Mouse (Mus musculus) B cell, adult (primary cell): ENCODE data around the gene E130309D02Rik. TPM values are rescaled to one million over a fixed set of nuclear protein-coding genes. Genes with fewer than 3 reads are reported as not detected.

Experiments
- total RNA-seq: library from RNA; stranded (reverse); gene quantifications from 4 replicates; pipeline ENCODE4 v1.2.4, GENCODE M21; 2023; ENCODE audit not compliant: inconsistent age

The E130309D02Rik gene
- total RNA-seq: 36.4 to 39.9 TPM (median 37.3 TPM) in 4 replicates

GRCm38 (mm10) chr5:143314730-143315513 is at the start of gene E130309D02Rik:
Gene E130309D02Rik (minus strand): TSS chr5:143315360.

GRCm38 (mm10) chr5:143356686-143357388 is 41.7 kb upstream of the E130309D02Rik start, which contains the start of gene Grid2ip:
Gene Grid2ip (plus strand): TSS chr5:143357338.

GRCm38 (mm10) chr5:143328690-143329495 is 13.7 kb upstream of the E130309D02Rik start, which contains the start of gene Zdhhc4:
Gene Zdhhc4 (minus strand): TSS chr5:143329256.

GRCm38 (mm10) chr5:143293404-143293803 is 21.8 kb downstream of the E130309D02Rik start, which contains the start of gene Zfp853:
Gene Zfp853 (minus strand): TSS chr5:143293623.

GRCm38 (mm10) chr5:143269363-143270150 is 45.6 kb downstream of the E130309D02Rik start, which contains the start of gene Zfp316:
Gene Zfp316 (minus strand): TSS chr5:143270022.

Other genes with a start within 250 kb of the E130309D02Rik start
- gene Rnf216, start 202.4 kb downstream of the E130309D02Rik start, total RNA-seq: 107 to 128 TPM (median 117 TPM) in 4 replicates
- gene Olfr718-ps1, start 167.8 kb downstream of the E130309D02Rik start, total RNA-seq: 0.15 to 0.26 TPM (median 0.22 TPM) in 4 replicates
- gene Rbak, start 134.6 kb downstream of the E130309D02Rik start, total RNA-seq: 11.0 to 15.9 TPM (median 12.8 TPM) in 4 replicates
- gene Spdye4b, start 134.3 kb downstream of the E130309D02Rik start, total RNA-seq: not detected in 4 replicates
- not detected in 4 replicates for gene Spdye4a, start 88.5 kb downstream of the E130309D02Rik start, total RNA-seq
- 22.0 to 31.4 TPM (median 25.4 TPM) in 4 replicates for gene Zfp12, start 80.2 kb downstream of the E130309D02Rik start, total RNA-seq
- gene Zfp316, start 45.3 kb downstream of the E130309D02Rik start, total RNA-seq: 4.7 to 7.9 TPM (median 5.9 TPM) in 4 replicates
- gene Zfp853, start 21.7 kb downstream of the E130309D02Rik start, total RNA-seq: 0.51 to 0.80 TPM (median 0.59 TPM) in 4 replicates
- gene Zdhhc4, start 13.9 kb upstream of the E130309D02Rik start, total RNA-seq: 51.9 to 66.5 TPM (median 60.9 TPM) in 4 replicates
- gene Grid2ip, start 42.0 kb upstream of the E130309D02Rik start, total RNA-seq: not detected in 4 replicates
- gene Kdelr2, start 88.5 kb upstream of the E130309D02Rik start, total RNA-seq: 28.6 to 37.9 TPM (median 33.9 TPM) in 4 replicates
- gene Daglb, start 149.2 kb upstream of the E130309D02Rik start, total RNA-seq: 12.6 to 15.1 TPM (median 13.6 TPM) in 4 replicates
- 184 to 211 TPM (median 199 TPM) in 4 replicates for gene Rac1, start 212.7 kb upstream of the E130309D02Rik start, total RNA-seq